16 mouse cellular contexts compared by ENCODE assay signal in genomic region chr14:124278384-124278944, GRCm38 (mm10).
"Had no signal": no experiment of that assay in that cellular context is flagged by ENCODE, and none has a peak within 500 bp of the region (broad histone marks: within the 10 kb centered on the region; RNA-seq: fewer than 3 reads in every experiment).

No protein-coding gene starts in this region.

- H3K4me3 ChIP-seq: neural tube, embryonic 13.5 days; neural tube, embryonic 15.5 days; stomach, embryonic 15.5 days had no signal

- H3K9ac ChIP-seq: neural tube, embryonic 13.5 days; neural tube, embryonic 15.5 days; stomach, embryonic 15.5 days had no signal

- DNase-seq: retina, postnatal 1 day; right cerebral cortex, adult 18-20 months; right cerebral cortex, postnatal 14 days; right cerebral cortex, postnatal 25 days; right cerebral cortex, postnatal 4 days; spleen, adult 18-20 months; thymus, adult 18-20 months; thymus, adult 2 months; thymus, postnatal 14 days; thymus, postnatal 25 days; thymus, postnatal 36 days; thymus, postnatal 4 days had no signal

- H3K27ac ChIP-seq: neural tube, embryonic 13.5 days; neural tube, embryonic 15.5 days; stomach, embryonic 15.5 days; stomach, postnatal 0 days had no signal

- H3K4me2 ChIP-seq: neural tube, embryonic 13.5 days; neural tube, embryonic 15.5 days; stomach, embryonic 15.5 days had no signal

- H3K36me3 ChIP-seq: neural tube, embryonic 13.5 days; neural tube, embryonic 15.5 days; stomach, embryonic 15.5 days had no signal

- H3K9me3 ChIP-seq: neural tube, embryonic 13.5 days; neural tube, embryonic 15.5 days; stomach, embryonic 15.5 days had no signal

- H3K27me3 ChIP-seq: neural tube, embryonic 13.5 days; neural tube, embryonic 15.5 days; stomach, embryonic 15.5 days had no signal

- H3K4me1 ChIP-seq: neural tube, embryonic 13.5 days; neural tube, embryonic 15.5 days; stomach, embryonic 15.5 days had no signal
